Mouse (Mus musculus): ENCODE measurements at regions not wholly inside any gene's neighbourhood (a gene's known extent, or its start where the extent isn't known, plus 50 kb on each side); places are given as distances from the start of the nearest gene placed in this dataset.
"Not testable (repeated sequence)": the region's sequence is repeated elsewhere in the genome, so short reads cannot be mapped to it uniquely, and the experiment has no call there.

DNA sequence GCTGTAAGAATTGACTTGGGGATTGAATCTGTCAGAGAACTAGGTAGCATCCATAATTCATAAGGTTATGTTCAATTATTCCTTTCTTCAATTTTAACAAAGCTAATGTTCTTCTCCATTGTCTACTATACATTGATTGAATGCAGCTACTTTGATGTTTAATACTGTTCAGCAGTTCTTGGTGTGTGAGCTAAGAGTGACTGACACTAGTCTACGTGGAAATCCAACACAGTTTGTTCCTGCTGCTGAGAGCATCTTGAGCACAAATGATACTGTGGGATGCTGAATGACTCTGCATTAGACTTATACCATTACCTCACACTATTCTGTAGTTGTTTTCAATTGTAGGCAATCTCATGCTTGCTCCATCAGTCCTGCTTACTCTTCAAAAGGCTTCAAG is 249.4 kb upstream of the Akr1e1 start:
- DNase-seq (ENCODE audit: extremely low read depth, low read depth, low spot score), result no peak

DNA sequence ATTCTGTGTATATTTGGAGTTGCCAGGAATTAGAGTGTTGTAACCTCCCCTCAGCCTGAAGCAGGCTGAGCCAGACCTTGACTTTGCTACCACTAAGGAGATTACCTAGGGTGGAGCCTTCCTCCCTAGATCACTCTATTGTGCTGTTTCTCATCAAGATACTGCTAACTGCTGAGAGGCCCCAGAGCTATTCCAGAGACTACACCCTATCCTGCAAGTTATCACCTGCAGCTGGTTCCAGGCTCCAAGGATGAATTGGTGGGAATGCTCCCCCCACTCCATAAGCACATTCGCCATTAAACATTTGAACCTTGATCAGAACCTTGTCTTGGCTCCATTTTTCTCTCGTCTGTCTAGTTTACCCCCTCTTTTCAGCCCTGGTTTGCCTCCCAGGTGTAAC is 230.5 kb upstream of the Akr1e1 start:
- not testable (repeated sequence) for DNase-seq (ENCODE audit: extremely low read depth, low read depth, low spot score)

DNA sequence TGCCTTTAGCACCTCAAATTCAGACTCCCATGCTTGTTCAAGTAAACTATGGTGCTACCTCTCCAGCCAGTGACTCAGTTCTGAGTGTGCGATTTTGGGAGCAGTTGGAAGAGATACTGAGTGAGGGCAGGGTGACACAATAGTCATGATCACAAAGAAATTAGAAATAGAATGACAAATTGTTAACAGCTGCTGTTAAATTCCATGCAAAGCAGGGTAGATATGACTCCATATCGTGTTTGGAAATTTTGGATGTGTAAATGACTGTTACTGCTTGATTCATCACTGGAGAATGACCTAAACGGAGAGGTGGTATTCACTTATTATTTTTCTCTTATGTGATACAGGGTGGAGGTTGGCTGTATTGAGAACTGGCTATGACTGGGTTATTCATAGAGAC is 217.8 kb upstream of the Akr1e1 start:
- DNase-seq (ENCODE audit: extremely low read depth, low read depth, low spot score), result no peak

DNA sequence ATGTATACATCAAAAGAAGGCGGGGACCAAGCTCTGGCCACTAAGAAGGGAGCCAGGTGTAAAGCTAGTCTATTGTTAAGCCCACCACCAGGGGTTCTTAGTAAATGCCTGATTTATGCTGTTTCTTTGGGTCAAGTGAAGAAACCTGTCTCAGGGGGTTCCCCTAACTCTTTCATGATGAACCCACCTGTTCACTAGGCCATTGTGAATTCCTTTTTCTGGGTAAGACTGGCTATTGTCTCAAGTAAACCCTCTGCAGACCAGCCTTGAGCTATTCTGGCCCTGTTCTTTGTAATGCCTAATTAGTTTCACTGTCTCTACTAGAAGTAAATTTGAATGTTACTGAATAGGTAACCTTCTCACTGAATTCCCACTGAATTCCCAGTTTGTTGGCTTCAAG is 216.8 kb upstream of the Akr1e1 start:
- not testable (repeated sequence) for DNase-seq (ENCODE audit: extremely low read depth, low read depth, low spot score)

DNA sequence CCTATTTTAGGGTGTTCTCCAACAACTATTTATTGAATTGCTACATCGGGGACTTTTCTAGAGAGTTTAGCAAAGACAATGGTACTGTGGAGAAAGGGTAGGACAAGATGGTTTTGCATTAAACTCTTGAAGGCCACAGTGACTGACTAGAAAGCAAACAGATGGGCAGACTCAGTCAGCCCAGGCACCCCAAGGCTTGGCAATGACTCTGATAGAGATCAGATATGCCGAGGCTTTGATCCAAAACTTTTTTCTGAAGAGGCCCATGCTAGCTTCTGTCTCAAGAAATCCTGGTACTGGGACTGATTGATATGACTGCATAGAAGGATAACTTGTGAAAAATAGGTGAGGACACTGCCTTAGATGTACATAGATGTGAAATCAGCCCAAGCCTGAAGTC is 197.9 kb upstream of the Akr1e1 start:
- no peak for DNase-seq (ENCODE audit: extremely low read depth, low read depth, low spot score)

DNA sequence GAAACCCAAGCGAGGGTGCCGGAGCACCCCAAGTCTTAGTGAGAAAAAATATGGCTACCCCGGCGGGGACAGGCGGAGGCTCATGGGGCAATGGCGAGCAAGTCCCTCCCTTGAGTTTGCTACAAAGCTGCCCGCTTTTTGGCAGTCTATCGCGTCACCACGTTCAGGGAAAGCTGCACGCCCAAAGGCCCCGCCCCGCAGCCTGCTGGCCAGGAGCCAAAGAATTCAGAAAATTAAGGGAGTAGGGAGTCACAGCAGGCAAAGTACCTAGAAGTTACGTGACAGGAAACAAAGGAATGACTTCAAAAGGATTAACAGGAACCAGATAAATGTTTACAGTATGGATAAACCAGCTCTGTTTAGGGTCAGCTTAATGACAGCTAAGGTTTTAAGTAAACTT is 191.7 kb upstream of the Akr1e1 start:
- DNase-seq (ENCODE audit: extremely low read depth, low read depth, low spot score), result no peak

DNA sequence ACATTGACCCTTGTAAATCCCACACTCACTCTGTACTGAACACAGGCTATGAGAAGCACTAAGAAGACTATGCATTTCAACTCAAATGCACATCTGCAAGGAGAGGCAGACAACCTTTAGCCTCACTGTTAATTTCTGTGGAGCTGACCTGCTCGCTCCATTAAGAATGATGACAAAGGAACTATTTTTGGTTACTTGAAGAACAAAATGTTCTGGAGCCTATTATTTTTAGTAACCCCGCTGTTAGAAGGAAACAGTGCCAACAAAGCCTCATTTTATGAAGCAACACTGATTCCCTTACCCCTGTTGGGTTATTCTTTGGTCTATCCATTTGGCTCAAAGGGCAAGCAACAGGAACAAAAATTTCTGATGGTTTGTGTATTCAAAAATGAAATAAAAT is 182.2 kb upstream of the Akr1e1 start:
- no peak for DNase-seq (ENCODE audit: extremely low read depth, low read depth, low spot score)

DNA sequence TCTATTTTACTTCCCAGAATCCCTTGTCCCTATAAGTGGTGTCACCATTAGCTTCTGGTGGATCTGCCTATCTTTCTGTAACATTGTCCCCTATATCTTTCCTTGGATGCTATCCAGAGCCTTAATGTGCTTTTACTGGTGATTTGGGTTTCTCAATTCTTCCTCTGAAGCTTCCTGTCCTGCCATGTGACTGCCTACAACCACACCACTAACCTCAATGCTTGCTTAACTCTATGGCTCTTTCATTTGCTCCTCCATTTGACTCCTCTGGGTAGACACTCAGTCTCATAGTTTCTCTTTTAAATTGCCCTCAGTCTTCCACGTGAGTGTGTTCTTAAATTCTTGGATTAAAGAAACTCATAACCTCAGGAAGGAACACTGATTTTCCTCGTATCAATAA is 181.4 kb upstream of the Akr1e1 start:
- DNase-seq (ENCODE audit: extremely low read depth, low read depth, low spot score), result no peak

DNA sequence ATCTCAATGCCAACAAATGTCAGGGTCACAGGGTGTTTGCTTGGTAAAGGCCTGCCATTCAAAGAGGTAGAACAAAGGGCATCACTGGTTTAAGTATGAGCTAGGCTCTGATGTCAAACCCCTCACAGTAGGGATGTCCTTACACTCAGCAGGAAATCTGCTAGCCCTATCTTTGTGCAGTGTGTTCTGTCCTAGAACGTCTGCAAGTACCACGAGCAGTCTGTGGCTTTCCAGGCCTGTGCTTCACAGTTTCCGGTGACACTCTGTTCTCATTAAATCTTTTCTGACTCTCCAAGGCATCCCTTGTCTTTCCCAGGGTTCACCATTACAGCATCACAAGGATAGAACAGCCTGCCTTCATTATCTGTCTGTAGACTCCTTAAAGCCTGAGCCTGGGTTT is 174.3 kb upstream of the Akr1e1 start:
- no peak for DNase-seq (ENCODE audit: extremely low read depth, low read depth, low spot score)

DNA sequence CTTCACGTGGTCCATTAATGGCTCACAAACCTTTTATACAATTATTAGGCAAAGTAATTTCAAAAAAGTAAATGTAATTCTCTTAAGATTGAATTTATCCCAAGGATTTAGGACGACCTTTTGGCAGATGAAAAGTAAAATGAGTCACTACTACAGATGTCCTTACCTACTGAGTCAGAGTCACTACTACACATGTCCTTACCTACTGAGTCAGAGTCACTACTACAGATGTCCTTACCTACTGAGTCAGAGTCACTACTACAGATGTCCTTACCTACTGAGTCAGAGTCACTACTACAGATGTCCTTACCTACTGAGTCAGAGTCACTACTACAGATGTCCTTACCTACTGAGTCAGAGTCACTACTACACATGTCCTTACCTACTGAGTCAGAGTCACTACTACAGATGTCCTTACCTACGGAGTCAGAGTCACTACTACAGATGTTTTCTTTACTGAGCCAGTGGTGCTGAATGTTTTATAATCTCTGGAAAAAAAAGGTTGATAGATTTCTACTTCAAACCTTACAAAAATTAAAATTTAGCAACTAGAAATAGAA is 169.4 kb upstream of the Akr1e1 start:
- not testable (repeated sequence) for DNase-seq (ENCODE audit: extremely low read depth, low read depth, low spot score)

DNA sequence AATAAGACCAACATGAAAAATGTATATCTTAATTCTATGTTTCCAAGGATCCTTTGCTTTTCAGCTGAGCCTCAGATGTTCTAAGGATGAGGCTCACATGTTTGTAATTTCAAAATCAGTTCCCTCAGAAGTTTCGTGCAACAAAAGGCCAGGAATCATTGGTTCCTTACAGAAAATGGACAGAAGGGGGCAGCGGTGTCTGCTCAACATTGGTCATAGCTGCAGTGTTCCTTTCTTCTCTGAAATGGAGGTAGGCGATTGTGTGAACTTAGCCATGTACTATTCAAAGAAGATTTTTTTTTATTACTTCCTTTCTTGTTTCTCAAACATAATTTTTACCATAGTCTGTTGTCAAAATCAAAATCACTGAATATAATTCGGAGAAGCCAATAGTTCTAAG is 167.9 kb upstream of the Akr1e1 start:
- no peak for DNase-seq (ENCODE audit: extremely low read depth, low read depth, low spot score)

DNA sequence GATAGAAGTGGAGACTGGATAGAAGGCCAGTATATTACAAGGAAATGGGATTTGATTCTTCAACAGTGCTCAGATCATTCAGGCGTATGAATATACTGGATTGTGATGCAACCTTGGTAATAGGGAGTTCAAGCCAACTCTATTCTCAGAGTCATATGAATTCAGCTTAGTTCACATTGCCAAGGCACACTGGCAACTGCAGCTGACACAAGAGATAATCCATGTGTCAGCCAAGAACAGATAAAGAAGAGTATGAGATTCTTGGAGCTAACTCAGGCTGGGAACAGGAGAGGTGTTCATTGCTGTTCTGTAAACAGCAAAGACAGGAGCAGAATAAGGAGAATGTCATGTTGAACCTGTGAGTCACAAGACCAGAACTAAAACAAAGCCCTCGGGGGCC is 163.3 kb upstream of the Akr1e1 start:
- peak; percentile 33 for DNase-seq (ENCODE audit: extremely low read depth, low read depth, low spot score)

DNA sequence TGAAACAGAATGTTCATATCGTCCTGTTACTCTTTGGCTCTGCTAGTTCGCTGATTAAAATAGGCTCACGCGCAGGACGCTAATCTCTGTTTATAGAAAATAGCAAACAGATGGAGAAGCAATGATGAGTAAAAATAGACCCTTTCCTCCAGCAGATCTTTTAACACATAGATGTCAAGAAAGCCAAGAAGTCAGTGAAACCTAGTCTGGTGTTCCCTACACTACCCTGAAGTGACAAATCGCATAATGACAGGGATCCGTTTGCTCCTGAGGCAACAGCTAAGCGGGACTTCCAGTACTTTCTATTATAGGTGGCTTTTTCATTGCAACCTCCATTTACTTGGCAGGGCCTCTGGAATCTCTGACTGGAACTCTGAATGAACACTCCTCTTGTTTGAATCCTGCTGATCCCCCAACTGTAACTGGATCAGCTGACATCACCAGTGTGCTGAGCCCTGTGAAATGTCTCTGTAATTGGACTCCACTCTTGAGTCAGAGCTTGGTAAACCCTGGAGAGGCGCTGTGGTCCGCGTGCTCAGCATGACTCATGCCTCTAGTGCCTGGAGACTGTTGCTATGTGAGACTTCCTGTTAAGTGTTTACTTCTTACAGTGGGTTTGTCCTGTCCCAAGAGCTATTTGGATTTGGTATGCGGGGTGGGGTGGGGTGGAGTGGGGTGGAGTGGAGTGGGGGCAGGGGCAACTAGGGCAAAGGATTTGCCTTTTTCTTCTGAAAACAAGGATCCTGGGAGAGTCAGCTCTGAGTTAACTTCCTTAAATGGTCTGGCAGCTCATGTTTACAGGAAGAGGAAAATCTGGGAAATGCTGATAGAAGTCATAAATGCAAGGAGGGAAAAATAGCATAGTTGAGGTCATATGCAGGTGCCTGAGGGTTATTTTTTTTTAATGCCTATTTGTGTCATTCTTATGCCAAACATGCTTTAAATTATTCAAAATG is 162.4 kb upstream of the Akr1e1 start:
- DNase-seq (ENCODE audit: extremely low read depth, low read depth, low spot score), result peak; percentile 30

DNA sequence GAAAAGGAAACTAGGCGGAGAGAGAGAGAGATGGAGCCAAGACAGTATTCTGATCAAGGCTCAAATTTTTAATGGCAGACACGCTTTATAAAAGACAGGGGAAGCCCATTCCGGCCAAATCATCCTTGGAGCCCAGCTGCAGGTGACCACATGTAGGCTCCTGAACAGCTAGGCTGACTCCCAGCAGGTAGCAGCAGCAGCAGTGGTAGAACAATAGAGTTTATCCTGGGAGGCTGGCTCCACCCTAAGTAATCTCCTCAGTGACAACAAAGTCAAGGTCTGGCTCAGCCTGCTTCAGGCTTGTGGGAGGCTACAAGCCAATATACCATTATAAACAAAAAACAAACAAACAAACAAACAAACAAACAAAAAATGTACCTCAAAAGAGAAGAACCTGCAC is 151.0 kb upstream of the Akr1e1 start:
- no peak for DNase-seq (ENCODE audit: extremely low read depth, low read depth, low spot score)

DNA sequence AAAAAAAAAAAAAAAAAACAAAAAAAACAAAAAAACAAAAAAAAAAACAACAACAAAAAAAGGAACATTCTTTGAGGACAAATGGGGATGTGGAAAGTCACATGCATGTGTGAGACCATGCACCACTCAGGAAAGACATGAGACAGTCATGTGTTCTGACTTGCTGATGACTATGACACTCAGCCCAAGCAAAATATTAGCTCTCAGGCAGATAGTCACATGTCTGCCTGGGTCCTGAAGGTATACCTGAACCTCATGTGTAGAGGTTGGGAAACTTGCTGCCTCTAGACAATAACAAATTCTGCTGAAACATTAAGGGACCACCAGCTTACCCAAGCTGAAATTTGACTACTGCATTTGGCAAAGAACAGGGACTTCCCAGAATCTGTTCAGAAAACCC is 147.6 kb upstream of the Akr1e1 start:
- no peak for DNase-seq (ENCODE audit: extremely low read depth, low read depth, low spot score)

DNA sequence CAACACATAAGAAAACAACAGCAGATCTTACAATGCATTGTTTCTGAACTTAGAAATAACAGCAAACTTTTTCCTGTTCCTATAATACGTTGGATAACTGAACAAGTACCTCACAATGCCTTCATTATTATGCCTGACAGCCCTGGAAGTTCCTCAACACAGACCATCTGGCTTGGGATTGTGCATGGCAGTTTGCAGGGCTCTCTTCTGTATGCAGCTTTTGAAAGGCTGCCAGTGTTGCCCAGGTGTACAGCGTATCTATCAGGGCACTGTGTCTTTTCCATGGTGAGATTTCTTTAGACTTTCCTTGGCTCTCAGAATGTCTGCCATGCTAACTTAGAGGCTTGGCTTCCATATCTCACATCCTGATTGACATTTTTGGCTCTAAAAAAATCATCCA is 134.0 kb upstream of the Akr1e1 start:
- DNase-seq (ENCODE audit: extremely low read depth, low read depth, low spot score), result no peak

DNA sequence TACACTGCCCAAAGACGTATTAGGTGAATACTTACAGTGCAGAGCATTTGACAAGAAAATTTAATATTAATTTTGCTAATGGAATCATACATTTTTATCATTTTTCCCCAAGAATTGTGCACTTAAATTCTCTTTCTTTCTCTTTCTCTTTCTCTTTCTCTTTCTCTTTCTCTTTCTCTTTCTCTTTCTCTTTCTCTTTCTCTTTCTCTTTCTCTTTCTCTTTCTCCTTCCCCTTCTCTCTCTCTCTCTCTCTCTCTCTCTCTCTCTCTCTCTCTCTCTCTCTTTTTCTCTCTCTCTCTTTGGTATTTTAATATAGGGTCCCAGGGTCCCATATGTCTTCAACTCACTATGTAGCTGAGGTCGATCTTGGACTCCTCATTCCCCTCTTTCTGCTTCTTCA is 107.3 kb upstream of the Akr1e1 start:
- not testable (repeated sequence) for DNase-seq (ENCODE audit: extremely low read depth, low read depth, low spot score)

DNA sequence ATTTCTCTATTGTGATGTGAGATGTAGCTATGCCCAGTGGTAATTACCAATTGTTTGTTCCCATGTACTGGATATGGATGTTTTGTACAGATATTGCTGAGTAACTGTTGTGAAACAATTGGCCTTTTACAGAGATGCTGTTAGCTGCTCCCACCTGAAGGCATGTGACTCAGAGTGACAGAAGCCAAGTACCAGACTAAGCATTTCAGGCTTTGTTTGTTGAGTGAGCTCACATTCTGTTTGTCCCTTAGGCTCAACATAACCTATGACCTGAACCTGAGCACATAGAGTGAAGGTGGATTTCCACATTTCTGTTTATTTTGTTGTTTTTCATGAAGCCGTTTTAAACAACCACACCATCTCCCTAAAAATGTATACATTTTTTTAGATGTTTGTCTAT is 105.8 kb upstream of the Akr1e1 start:
- DNase-seq (ENCODE audit: extremely low read depth, low read depth, low spot score), result peak; percentile 37

DNA sequence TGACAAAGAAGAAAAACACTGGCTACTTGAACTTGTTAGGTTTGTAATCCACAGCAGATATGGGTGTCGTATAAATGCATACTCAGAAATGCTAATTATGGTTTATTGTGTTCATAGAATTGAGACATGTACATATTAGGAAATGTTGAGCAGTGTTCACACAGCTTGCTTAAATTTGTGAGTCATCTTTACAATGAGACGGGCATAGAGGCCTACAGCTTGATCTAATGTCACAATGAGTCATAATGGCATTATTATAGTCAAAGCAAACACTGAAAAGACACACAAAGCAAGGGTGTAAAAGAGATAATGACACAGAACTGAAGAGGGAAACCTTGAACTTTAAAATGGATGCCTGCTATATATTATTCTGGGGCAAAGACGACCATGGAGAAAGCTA is 103.7 kb upstream of the Akr1e1 start:
- DNase-seq (ENCODE audit: extremely low read depth, low read depth, low spot score), result no peak

DNA sequence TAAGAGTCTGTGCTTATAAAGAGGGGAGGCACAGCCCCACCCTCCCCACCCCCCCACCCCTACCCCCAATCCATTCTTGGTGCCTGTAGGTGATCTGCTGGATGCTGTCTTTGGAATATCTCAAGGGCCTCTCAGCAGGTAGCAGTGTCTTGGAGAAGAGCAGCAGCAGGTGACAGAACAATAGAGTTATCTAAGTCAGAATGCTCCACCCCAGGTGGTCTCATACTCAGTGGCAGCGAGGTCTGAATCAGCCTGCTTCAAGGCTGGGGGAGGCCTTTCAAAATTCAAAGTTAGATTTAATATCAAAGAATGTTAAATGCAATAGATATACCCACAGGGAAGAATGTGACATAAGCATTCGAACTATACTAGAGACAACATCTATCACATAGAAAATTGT is 90.6 kb upstream of the Akr1e1 start:
- not testable (repeated sequence) for DNase-seq (ENCODE audit: extremely low read depth, low read depth, low spot score)

DNA sequence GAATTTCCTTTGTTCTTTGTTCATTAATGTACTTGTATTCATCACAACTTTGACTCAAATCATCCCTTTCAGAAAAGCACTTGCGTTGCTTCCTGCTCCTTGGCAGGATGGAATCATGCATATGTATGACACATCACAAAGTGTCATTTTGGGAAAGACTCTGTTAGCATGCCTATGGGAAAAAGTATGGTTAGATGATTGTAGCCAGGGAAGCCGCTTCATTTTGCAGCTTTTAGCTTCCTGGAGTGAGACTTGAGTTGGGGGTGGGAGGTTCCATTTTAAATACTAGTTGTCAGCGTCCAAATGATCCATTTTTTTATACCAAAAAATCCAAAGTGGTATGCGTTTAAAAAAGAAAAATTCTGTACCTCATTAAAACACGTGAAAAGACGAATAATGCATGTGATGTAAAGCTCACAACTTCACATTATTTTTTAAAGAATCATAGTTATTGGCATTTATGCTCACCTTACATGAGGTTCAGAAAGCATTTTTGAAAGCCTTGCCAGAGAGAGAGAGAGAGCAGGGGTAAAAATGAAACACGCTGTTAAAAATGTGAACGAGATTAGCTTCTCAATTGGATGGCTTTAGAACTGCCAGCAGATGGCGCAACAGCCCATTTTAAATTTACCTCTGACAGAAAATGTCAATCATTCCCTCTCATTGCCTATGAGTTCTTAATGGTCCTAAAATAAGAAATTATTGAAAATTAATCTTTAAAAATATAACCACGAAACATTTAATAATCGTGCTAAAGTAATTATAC is 57.6 kb upstream of the Akr1e1 start:
- DNase-seq (ENCODE audit: extremely low read depth, low read depth, low spot score), result no peak

DNA sequence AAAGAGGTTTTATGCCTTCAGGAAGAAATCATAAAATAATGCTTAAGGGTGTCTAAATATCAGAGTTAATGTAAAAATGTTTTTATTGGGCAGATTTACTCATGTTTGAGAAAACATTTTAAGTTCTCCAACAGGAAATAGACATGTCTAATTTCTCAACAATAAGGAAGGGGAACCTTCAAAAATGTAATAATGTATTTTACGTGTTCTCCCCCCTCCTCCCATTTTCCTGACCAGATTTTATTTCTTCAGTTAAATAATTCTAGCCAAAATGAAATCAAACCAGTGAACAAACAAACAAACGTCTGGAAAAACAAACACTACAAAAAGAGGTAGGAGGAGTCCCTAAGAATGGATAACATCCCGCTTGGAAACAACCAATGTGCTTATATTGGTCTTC is 54.4 kb upstream of the Akr1e1 start:
- no peak for DNase-seq (ENCODE audit: extremely low read depth, low read depth, low spot score)
